Mouse (Mus musculus) heart, postnatal 0 days (tissue): ENCODE results near the gene Akt3.

Source experiments
- CTCF ChIP-seq: IDR thresholded peaks from 2 replicates; pipeline ENCODE4 v1.5.1; 2016; ENCODE audit warnings: antibody characterized with exemption, control low read depth, low read depth
- EP300 ChIP-seq: IDR thresholded peaks from 2 replicates; pipeline ENCODE4 v1.6.1; 2016; ENCODE audit warnings: antibody characterized with exemption, low read depth

- TF ChIP-seq CTCF (no peak), EP300 (no peak)
Observed at GRCm38 (mm10) chr1:177089048-177089447, 169.0 kb downstream of the Akt3 start.
